Mouse (Mus musculus): ENCODE results near the gene Ccdc87. TPM values are rescaled to one million over a fixed set of nuclear protein-coding genes. Genes with fewer than 3 reads are reported as not detected.
"Not testable (repeated sequence)": the region's sequence is repeated elsewhere in the genome, so short reads cannot be mapped to it uniquely, and the experiment has no call there.

Ccdc87 gene
- under 1 TPM in 1 of 2 experiments, not detected in 1; 0.20 TPM for total RNA-seq (2021)
- long read RNA-seq, experiment 1 = 0 reads
- long read RNA-seq, experiment 2 = 0 reads

- peak; percentile 99 for DNase-seq
Observed at GRCm38 (mm10) chr19:4839149-4839548, at the start of gene Ccdc87, which contains the start of gene Ccs. Ccdc87 (plus strand) TSS chr19:4839366. Ccs (minus strand) TSS chr19:4839332.

- no peak for DNase-seq
Observed at GRCm38 (mm10) chr19:4793281-4793830, 45.8 kb upstream of the Ccdc87 start.

GRCm38 (mm10) chr19:4793831-4794422 lies 45.2 kb upstream of the Ccdc87 start, which contains the start of gene Rbm4:
Rbm4 (minus strand) TSS chr19:4793901.
- DNase-seq = peak; percentile 95 to 97

- DNase-seq = no peak
Observed at GRCm38 (mm10) chr19:4795929-4796328, 43.2 kb upstream of the Ccdc87 start.

GRCm38 (mm10) chr19:4797846-4798245 lies 41.3 kb upstream of the Ccdc87 start:
- no peak for DNase-seq

- DNase-seq = no peak
Observed at GRCm38 (mm10) chr19:4799083-4799482, 40.1 kb upstream of the Ccdc87 start.

GRCm38 (mm10) chr19:4802691-4803091 lies 36.5 kb upstream of the Ccdc87 start:
- DNase-seq = no peak

- DNase-seq = no peak
Observed at GRCm38 (mm10) chr19:4803283-4803682, 35.9 kb upstream of the Ccdc87 start.

GRCm38 (mm10) chr19:4810309-4810708 lies 28.9 kb upstream of the Ccdc87 start:
- DNase-seq = no peak

GRCm38 (mm10) chr19:4810746-4811062 lies 28.5 kb upstream of the Ccdc87 start:
- no peak for DNase-seq

GRCm38 (mm10) chr19:4811063-4811908 lies 27.9 kb upstream of the Ccdc87 start, which contains the start of the genes Gm21992 and Rbm14:
Gm21992 (minus strand) TSS chr19:4811612.
Rbm14 (minus strand) TSS chr19:4811634.
- peak; percentile 99 for DNase-seq

GRCm38 (mm10) chr19:4811909-4812242 lies 27.3 kb upstream of the Ccdc87 start:
- DNase-seq = no peak

- DNase-seq = not testable (repeated sequence)
Observed at GRCm38 (mm10) chr19:4812334-4812949, 26.7 kb upstream of the Ccdc87 start.

GRCm38 (mm10) chr19:4813015-4813414 lies 26.2 kb upstream of the Ccdc87 start:
- peak in 1 of 2 experiments; percentile 32 for DNase-seq

GRCm38 (mm10) chr19:4817182-4817835 lies 21.9 kb upstream of the Ccdc87 start:
- no peak for DNase-seq

- peak; percentile 71 to 83 for DNase-seq
Observed at GRCm38 (mm10) chr19:4820678-4821303, 18.4 kb upstream of the Ccdc87 start.

GRCm38 (mm10) chr19:4828444-4829114 lies 10.6 kb upstream of the Ccdc87 start:
- DNase-seq = no peak

- peak; percentile 77 to 82 for DNase-seq
Observed at GRCm38 (mm10) chr19:4829156-4829555, 10.0 kb upstream of the Ccdc87 start.

- DNase-seq = peak; percentile 61 to 62
Observed at GRCm38 (mm10) chr19:4833977-4834376, 5.2 kb upstream of the Ccdc87 start.

- peak in 1 of 2 experiments; percentile 25 for DNase-seq
Observed at GRCm38 (mm10) chr19:4836096-4836495, 3.1 kb upstream of the Ccdc87 start.

GRCm38 (mm10) chr19:4837049-4837448 lies 2.1 kb upstream of the Ccdc87 start:
- DNase-seq = no peak
